Mouse (Mus musculus): ENCODE results near the gene Erc2. TPM values are rescaled to one million over a fixed set of nuclear protein-coding genes. Genes with fewer than 3 reads are reported as not detected.

The Erc2 gene
- total RNA-seq, 2 experiments from 2014 or later, result 4.7 to 10.2 TPM

DNA sequence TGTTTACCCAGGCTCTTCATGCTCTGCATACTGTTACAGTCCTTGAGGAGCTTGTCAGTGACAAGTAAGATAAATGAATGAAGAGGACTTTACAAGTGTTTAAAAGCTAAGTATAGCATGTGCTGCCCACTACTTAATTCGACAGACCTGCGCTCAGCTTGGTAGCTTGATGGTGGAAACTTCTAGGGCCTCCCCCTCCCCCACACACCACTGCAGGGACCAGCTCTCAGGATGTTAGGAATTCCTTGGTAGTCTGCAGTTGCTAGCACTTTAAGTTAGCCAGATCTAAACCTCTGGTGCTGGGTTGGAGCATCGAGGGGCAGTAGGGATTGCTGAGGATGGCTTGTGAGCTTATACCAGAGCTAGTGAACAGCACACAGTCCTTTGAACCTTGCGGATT lies 672.9 kb downstream of the Erc2 start:
- DNase-seq, result no peak

DNA sequence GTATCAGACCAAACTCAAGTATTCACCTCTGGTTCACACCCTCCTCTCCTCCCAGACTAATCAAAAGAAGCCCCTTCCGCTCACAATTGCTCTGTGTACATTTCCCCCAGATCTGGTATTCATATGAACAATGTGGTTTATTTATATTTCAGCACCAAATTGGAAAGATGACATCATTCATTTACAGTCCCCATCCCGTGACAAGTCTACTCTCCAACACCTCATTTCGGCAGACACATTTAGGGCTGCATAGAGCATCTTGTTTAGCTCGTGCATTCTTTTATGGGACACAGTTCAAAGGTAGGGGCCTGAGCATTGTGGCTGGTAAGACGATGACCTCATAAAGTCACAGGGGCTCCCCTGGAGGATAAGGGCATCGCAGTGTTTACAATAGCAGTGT lies 677.9 kb downstream of the Erc2 start:
- no peak for DNase-seq

DNA sequence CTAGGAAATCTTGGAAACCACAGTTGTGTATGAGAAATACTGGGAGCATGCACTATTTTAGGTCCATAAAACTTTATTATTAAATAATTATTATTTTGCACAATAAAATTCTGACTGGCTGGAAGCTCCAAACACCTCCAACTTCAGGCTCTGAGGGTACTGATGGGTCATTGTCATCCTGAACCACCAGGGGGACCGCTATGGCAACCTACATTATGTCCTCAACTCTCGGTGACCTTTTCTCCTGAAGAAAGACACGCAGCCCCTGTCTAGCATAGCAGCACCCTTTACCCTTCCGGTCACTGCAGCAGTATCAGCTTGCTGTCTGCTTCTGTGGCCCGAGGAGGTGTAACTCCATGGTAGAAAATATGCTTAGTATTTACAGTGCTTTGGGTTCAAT lies 679.0 kb downstream of the Erc2 start:
- DNase-seq, result peak; percentile 18 to 31

DNA sequence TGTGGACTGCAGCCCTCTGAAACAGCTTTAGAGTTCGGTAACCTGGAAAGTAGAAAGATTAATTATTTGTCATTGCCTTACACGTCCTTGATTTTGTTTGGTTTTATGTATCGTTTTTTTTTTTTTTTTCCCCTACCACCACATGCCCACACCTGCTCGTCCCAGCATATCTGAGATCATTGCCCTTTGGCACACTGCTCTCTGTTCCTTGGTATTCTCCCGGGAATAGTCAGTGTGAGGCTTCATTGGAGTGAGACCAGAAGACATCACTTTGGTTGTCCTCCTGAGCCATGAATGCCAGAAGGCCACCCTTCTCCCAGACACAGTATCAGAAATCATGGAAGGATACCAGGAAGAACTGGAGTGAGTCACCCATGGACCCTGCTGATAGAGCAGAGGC lies 681.9 kb downstream of the Erc2 start:
- no peak for DNase-seq

DNA sequence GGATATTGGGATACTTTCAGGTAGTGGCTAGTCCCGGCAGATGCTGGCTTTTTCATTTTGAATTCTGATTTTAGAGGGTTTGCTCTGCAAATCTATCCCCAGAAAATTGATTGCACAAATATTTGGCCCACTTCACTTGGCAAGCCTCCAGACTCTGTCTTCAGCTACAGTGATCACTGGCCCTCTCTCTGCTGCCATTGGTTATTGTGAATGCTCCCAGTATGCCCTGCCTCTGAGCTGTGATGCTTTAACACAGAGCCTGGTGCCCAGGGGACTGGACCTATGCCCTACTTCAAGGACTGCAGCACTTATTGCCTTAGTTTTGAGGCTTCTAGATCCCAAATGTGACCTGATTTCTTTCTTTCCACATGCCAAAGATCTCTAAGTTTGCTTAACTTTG lies 686.4 kb downstream of the Erc2 start:
- DNase-seq, result peak in 1 of 2 experiments; percentile 40

DNA sequence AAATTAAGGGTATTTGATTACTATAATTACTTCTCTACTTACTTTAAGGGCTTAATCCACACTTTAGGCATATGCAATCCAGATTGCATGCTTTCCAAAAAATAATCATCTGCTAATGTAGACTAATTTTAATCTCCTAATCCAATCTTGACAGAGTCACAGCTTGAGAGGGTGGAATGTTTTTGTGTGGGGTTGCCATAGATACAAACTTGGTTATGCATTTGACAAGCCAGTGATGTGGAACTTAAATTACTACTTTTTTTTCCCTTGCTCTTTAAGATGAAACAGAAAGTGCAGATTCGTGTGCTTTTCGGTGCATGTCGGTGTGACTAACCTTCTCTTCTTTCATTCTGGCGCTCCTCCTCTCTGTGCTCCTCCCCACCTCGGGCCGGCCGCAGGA lies 694.6 kb downstream of the Erc2 start:
- DNase-seq, result no peak

DNA sequence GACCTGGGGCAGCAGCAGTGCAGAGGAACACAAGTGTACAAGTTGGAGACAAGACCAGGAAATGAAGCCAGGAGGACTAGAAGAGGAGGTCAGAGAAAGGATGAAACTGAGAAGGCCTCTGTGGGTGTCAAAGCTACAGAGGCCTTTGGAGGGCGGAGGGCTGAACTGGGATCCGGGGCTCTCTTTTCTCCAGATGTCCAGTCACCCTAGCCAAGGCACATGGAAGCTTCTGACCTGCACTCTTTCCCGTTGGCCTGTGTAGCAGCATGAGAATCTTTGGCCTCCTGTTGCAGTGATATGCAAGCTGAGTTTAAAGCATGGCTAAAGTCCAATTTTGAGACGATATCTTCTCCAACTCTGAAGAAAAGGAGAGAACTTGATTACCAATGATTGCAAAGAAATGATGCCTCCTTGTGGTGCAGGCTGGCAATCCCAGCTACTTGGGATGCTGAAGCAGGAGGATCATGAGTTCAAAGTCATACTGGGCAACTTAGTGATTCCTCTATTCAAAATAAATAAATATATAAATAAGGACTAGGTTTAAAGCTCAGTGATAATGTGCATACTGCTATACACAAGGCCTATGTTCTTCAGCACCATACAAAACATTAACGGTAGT lies 699.8 kb downstream of the Erc2 start:
- no peak for DNase-seq

DNA sequence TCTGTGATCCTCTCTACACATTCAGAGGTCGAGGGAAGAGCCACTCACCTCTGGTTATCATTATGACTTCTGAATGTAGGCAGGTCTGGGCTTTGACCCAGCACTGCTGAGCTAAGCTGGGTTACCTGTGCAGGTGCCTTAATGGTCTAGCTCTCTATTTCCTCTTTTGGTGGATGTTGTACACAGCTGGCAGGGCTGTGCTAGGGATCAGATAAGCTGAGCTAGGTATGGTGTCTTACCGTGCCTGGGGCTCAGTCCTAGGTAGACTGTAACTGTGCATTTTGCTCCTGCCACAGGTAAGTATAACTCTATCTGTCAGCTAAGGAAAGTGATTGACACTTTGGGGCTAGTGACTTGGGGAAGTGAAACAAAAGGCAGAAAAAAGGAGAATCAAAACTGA lies 701.0 kb downstream of the Erc2 start:
- no peak for DNase-seq

DNA sequence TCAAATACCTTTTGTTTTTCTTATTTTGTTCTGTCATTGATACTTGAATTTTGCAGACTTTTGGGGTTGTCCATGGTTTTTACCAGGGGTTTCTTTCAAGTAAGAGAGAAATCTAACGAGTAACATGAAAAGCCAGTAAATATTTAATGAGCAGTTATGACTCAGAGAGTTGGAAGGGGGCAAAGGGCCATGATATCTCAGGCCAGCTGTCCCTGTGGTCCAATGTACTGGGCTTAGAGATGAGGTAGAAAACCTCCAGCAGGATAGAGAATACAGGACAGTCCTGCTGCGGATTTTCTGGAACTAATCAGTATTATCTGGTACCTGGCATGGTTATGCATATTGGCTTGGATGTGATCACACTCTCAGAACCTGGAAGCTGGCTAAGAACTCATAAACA lies 701.5 kb downstream of the Erc2 start:
- no peak for DNase-seq

DNA sequence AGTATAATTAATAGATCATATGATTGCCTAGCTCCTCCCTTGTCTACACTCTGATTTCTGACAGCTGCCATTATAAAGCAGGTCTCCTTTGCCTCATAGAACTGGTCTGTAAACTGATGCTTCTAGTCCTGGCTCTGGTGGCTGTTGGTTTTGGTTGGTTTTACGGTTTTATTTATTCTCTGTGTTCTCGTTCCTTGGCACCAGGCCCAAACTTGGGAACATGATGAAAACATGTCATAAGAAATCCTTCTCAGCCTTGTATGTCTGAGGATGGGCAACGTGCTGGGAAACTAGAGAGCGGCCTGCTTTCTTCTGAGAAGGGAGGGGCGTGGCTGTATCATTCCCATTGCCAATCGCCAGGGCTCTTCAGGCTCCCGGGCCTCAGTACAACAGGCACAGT lies 704.2 kb downstream of the Erc2 start:
- peak in 1 of 2 experiments; percentile 9 for DNase-seq

DNA sequence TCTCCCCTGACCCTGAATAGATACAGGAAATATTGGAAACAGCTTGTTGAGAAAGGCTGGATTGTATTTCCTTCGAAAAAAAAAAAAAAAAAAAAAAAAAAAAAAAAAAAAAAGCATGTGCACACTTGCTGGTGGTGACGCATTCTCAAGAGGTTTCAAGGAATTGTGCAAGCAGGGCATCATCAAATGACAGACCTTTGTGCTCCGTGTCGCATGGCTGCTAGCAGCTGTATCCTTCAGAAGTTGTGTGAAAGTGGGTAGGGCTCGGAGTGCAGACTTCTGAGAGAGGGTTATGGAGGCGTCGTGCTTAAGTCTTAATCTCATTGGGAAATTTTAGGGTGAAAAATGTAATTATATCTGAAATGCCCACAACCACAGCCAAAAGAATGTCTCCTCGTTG lies 706.3 kb downstream of the Erc2 start:
- DNase-seq, result no peak

DNA sequence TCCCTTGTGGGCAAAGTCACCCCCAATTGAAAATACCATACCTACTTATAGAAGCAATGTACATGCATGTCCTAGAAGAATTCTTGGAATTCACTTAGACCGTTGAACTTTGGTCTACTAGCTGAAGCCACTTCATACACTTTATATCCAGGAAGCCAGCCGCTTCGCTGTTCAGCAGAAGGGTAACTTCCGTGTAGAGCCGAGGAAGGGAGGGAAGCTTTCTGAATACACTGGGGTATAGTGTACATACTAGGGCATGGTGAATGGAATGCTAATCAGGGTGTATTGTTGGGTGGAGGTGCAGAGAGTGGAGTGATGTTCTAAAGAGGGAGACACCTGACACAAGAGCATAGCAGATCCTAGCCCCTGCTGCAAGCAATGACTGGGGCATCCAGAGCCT lies 708.9 kb downstream of the Erc2 start:
- DNase-seq, result no peak

DNA sequence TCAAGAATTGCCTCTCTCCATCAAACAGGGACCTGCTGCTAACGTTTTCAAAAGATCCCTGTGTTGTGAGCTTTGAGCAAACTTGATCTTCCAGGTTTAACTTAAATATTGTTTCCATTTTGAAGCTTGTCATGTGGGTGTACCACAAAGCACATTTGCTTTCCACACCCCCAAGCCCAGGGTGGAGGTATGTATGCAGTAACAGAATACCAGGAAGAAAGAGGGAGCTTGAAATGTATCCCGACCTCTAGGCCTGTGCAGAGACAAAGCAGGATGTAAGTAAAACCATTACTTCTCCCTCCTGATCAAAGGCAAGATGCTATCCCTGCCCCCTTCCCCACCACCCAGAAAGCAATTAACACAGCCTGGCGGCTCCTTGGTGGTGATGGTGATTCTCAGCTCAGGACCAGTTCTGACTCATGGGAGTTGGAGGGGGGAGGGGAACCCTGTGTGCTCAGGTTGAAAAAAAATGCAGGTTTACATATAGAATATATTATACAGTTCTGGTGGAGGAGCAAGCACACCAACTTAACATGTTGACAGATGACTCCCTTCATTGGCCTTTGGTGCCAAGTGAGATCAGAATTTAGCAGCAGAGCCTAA lies 710.2 kb downstream of the Erc2 start:
- no peak for DNase-seq

DNA sequence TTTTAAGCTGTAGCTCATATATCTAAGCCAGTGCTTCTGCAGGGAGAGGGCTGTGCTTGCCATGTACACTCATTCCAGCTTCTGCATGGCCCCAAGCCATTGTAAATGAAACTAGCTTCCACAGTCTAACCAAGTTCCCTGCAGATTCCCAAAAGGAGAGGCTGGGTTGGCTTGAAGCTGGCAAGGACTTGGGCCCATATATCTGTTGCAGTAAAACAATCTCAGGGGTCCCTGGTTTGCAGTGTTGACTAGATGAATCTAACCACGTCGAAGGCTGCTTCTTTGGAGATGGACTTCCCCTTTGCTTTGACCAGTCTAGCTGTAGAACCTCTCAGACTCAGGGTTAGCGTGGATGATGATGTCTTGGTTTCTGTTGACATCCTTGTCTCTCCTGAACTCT lies 716.9 kb downstream of the Erc2 start:
- no peak for DNase-seq

DNA sequence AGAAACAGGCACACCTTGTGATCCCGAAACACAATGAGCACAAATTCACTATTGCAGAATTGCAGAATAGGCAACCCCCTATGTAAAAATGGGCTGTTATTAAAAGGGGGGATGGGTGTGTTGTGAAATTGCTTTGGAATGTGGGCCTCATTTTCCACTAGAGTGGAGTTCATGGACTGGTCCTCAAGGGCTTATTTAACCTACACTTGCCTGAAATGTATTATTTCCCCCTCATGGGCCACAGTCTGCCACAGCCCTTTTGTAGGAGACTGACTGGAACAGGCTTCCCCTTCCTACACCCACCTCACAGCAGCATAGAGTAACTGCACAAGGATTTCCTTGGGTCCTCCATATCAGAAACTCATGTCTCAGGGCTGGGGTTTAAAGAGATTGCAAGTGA lies 726.9 kb downstream of the Erc2 start:
- DNase-seq, result no peak

DNA sequence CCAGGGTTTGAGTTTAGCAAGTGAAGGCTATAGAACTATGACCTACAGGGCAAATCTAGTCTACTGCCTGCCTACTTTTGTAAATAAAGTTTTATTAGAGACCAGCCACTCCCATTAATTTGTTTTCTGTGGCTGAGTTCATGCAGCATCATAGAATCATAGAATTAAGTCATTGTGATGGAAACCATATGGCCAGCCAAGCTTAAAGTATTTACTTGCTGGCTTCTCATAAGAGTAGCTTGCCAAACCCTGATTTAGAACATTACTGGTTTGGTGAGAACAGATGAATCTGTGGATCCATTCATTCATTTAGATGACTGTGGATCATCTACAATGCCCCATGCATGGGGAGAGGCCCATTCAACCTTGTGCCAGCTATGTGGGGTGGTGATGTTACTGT lies 733.8 kb downstream of the Erc2 start:
- DNase-seq, result no peak

DNA sequence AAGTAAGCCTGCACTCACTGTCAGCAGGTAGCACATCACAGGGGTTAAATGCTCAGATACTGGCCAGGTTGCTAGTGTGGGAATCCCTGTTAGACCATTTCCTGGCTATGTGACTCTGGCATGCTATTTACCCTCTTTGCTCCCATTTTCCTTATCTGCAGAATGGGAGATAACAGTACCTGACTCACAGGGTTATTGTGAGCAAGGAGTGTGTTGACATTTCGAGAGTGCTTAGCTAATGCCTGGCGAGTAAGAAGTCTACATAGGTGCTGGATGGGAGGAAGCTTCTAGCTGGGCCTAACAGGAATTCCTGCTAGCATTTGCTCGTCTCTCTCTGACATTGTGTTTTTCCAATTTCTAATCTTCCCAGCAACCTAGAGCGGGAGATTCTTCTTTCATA lies 737.3 kb downstream of the Erc2 start:
- DNase-seq, result no peak

DNA sequence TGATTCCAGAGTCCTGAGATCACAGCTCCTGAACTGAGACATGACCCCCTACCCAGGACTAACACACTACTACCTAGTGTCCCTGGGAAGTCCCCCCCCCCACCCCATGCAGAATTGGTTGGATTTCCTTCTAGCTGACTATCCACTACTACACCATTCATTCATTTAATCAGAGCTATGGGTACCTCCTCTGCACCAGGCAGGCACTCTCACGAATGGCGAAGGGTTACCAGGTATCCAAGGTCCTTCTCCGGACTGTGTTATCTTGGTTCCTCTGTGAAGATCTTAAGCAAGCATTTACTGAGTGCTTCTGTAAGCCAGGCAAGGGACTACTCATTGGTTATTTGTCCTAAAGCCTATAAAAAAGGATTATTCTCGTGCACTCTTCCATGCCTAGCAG lies 737.8 kb downstream of the Erc2 start:
- no peak for DNase-seq

DNA sequence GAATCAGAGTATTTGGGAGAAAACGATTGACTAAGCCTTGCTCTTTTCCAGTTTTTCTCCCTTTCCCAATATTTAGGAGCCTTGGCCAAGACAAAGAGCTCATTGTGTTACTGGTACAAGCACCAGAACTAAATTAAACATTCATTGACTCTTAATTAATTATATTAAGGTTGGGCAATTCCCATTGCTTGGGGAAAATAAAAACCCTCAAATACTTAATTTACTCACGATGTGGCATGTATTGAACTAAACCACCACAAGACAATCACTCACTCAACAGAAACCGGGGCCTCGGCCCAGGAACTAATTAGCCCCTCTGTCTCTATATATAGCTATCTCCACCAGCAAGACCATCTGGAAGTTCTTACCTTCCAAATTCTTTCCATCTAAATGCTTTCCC lies 740.1 kb downstream of the Erc2 start:
- DNase-seq, result no peak

DNA sequence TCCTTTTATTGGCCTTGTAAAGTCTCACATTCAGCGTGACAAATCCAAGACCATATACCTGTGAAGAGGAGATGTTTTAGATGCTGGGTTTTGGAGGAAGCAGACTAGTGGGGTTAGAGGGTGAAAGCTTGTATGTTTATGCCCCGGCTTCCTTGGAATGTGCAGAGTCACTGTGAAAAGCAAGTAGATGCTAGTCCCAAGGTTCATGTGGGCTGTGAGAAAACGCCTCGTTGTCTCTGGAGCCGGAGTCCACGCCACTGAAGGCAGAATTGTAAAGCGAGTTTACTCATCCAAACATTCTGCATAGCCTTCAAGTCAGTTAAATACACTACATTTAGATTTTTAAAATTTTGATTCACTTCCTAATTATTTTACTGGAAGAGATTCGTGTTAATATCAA lies 748.5 kb downstream of the Erc2 start:
- DNase-seq, result no peak

DNA sequence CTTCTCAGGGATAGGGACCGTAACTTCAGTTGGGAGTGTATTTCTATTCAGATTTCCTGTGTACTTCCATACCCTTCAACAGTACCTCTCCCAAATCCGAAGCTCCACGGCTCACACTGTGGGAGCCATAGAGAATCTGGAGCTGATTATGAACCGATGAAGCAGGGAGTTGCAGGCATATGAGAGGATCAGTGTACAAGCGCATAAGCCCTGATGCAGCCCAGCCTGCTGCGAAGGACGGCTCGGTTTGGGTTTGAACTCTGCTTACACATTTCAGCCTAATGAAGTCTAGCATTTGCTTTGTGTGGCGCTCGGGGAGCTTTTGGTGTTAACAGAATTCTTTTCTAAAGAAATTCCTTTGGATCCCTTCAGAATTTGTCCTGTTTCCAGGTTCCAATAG lies 749.4 kb downstream of the Erc2 start:
- DNase-seq, result no peak

DNA sequence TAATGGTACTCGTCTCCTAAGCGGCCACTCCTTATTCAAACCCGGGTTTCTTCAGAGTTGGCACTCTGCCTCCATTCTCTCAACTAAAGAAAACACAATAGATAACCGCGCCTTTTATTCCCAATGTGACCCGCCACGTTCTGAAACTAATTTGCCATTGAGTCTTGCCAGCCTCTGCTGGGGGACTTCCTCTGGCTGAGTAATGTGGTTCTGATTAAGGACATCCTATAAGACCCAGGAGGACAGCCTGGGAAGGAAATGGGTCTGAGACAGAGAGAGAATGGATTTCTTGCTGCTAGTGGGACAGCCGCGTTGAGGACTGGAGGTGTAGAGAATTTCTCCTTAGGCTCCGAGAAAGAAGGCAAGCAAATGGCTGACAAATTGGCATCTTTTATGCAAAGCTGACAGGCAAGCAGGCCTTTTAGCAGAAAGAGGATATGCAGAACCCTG lies 753.4 kb downstream of the Erc2 start:
- DNase-seq, result no peak

DNA sequence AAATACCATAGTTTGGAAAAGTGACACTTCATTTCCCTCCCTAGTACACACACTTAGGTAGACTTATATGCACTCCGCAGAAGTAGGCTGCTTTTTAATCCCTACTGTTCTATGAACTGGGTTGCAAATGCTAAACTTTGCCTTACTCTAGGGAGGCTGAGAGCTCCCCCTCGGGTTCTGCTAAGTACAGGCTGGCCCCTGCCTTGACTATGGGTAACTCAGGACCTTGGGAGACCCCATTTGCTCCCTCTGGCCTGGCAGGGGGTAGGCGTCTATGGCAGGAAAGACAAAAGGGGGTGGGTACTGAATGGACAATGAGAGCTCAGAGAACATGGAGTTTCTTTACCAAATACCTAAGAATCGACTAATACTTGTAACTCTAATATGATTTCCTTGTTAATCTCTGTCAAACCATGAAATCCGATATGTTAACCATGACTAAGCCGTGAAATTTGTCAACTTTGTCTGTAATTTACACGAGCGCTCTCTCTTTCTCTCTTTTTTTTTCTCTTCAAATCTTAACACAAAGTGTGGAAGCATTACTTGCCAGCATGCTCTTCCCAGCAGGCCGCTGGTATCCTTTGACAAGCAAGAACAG lies 754.1 kb downstream of the Erc2 start:
- no peak for DNase-seq

DNA sequence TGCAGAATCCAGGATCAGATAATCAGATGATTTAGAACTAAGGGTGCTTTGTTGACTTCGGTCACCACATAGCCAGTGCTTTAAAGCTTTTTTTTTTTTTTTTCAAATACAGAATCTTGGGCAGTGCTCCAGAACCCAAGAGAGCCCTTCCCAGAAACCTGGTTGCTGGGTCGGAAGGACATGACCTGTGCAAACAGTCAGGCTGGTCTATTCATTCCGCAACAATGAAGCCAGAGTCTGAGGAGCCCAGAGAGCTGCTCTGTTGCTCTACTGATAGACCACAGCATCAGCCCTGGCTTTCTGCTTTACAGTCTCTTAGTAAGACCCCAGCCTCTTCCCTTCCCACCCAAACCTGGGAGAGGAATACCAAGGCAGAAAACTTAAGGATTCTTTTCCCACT lies 755.3 kb downstream of the Erc2 start:
- no peak for DNase-seq
